Mouse (Mus musculus): Measurements from ENCODE around the gene Irs4. TPM values are rescaled to one million over a fixed set of nuclear protein-coding genes. Genes with fewer than 3 reads are reported as not detected.
A peak's percentile ranks its signal among the peaks of the same experiment; 100 is the strongest.

The Irs4 gene
- 0.87 and 1.6 TPM in 2 replicates for polyA plus RNA-seq (2011; ENCODE audit: insufficient read depth, insufficient read length, low read depth, missing spikeins)

- H3K9me3 ChIP-seq (replicated peaks; ENCODE audit: control insufficient read depth, insufficient read depth, low read length, poor library complexity, severe bottlenecking), result no peaks in the 10 kb centered on the region
- no peak for TF ChIP-seq POLR2A (IDR thresholded peaks at IDR 0.05; ENCODE audit: insufficient read depth, low read length)
- TF ChIP-seq EP300 (IDR thresholded peaks at IDR 0.05; ENCODE audit: insufficient read depth, low read depth, low read length), result no peak
- TF ChIP-seq CTCF (IDR thresholded peaks at IDR 0.05; ENCODE audit: low read depth, low read length), result no peak
- H3K9ac ChIP-seq (ENCODE audit: low read depth, poor library complexity, severe bottlenecking), result no peak within 1 kb of the TSS
- no peak within 1 kb of the TSS for H3K27ac ChIP-seq (ENCODE audit: insufficient read depth, low read length)
- peak within 1 kb of the TSS; percentile 65 for H3K4me3 ChIP-seq (ENCODE audit: low read depth, low read length)
- peaks cover 11% of the 10 kb centered on the region for H3K27me3 ChIP-seq (ENCODE audit: control insufficient read depth, insufficient read depth, low read length, poor library complexity, severe bottlenecking)
- no peaks in the 10 kb centered on the region for H3K4me1 ChIP-seq (ENCODE audit: control insufficient read depth, insufficient read depth, low read length)
- H3K36me3 ChIP-seq (ENCODE audit: control insufficient read depth, insufficient read depth, low read length, poor library complexity, severe bottlenecking), result no peaks in the 10 kb centered on the region
These were observed at the start of gene Irs4 for GRCm38 (mm10) chrX:141724937-141725918. Gene Irs4, minus strand, starts transcription at chrX:141725263.

- Histone ChIP-seq H3K27ac (ENCODE audit: insufficient read depth, low read length) (no peak overlapping the region), H3K27me3 (ENCODE audit: control insufficient read depth, insufficient read depth, low read length, poor library complexity, severe bottlenecking) (no peaks in the 10 kb centered on the region)
These were observed 25.3 kb upstream of the Irs4 start for GRCm38 (mm10) chrX:141750360-141750759.

GRCm38 (mm10) chrX:141729570-141729969 is 4.5 kb upstream of the Irs4 start:
- Histone ChIP-seq H3K4me3 (ENCODE audit: low read depth, low read length) (no peak overlapping the region), H3K4me1 (ENCODE audit: control insufficient read depth, insufficient read depth, low read length) (no peaks in the 10 kb centered on the region), H3K36me3 (ENCODE audit: control insufficient read depth, insufficient read depth, low read length, poor library complexity, severe bottlenecking) (no peaks in the 10 kb centered on the region), H3K27me3 (ENCODE audit: control insufficient read depth, insufficient read depth, low read length, poor library complexity, severe bottlenecking) (no peaks in the 10 kb centered on the region), H3K9ac (ENCODE audit: low read depth, poor library complexity, severe bottlenecking) (no peak overlapping the region), H3K27ac (ENCODE audit: insufficient read depth, low read length) (no peak overlapping the region), H3K9me3 (replicated peaks; ENCODE audit: control insufficient read depth, insufficient read depth, low read length, poor library complexity, severe bottlenecking) (no peaks in the 10 kb centered on the region)
- no peak for TF ChIP-seq CTCF (IDR thresholded peaks at IDR 0.05; ENCODE audit: low read depth, low read length)

More at GRCm38 (mm10) chrX:141750360-141750759, 25.3 kb upstream of the Irs4 start:
- H3K36me3 ChIP-seq (ENCODE audit: control insufficient read depth, insufficient read depth, low read length, poor library complexity, severe bottlenecking), result no peaks in the 10 kb centered on the region
- H3K9me3 ChIP-seq (replicated peaks; ENCODE audit: control insufficient read depth, insufficient read depth, low read length, poor library complexity, severe bottlenecking), result no peaks in the 10 kb centered on the region
- no peak overlapping the region for H3K4me3 ChIP-seq (ENCODE audit: low read depth, low read length)
- H3K4me1 ChIP-seq (ENCODE audit: control insufficient read depth, insufficient read depth, low read length), result no peaks in the 10 kb centered on the region
- no peak for TF ChIP-seq CTCF (IDR thresholded peaks at IDR 0.05; ENCODE audit: low read depth, low read length)
- no peak for TF ChIP-seq POLR2A (IDR thresholded peaks at IDR 0.05; ENCODE audit: insufficient read depth, low read length)
- no peak for TF ChIP-seq EP300 (IDR thresholded peaks at IDR 0.05; ENCODE audit: insufficient read depth, low read depth, low read length)
- H3K9ac ChIP-seq (ENCODE audit: low read depth, poor library complexity, severe bottlenecking), result no peak overlapping the region

GRCm38 (mm10) chrX:141724391-141724891 is 622 bp downstream of the Irs4 start:
- Histone ChIP-seq H3K9me3 (replicated peaks; ENCODE audit: control insufficient read depth, insufficient read depth, low read length, poor library complexity, severe bottlenecking) (no peaks in the 10 kb centered on the region), H3K9ac (ENCODE audit: low read depth, poor library complexity, severe bottlenecking) (no peak overlapping the region), H3K4me1 (ENCODE audit: control insufficient read depth, insufficient read depth, low read length) (no peaks in the 10 kb centered on the region), H3K4me3 (ENCODE audit: low read depth, low read length) (peak overlapping the region; percentile 49), H3K36me3 (ENCODE audit: control insufficient read depth, insufficient read depth, low read length, poor library complexity, severe bottlenecking) (no peaks in the 10 kb centered on the region), H3K27me3 (ENCODE audit: control insufficient read depth, insufficient read depth, low read length, poor library complexity, severe bottlenecking) (peaks cover 11% of the 10 kb centered on the region), H3K27ac (ENCODE audit: insufficient read depth, low read length) (no peak overlapping the region)
- no peak for TF ChIP-seq POLR2A (IDR thresholded peaks at IDR 0.05; ENCODE audit: insufficient read depth, low read length)
- TF ChIP-seq EP300 (IDR thresholded peaks at IDR 0.05; ENCODE audit: insufficient read depth, low read depth, low read length), result no peak

- TF ChIP-seq CTCF (IDR thresholded peaks at IDR 0.05; ENCODE audit: low read depth, low read length) (no peak), EP300 (IDR thresholded peaks at IDR 0.05; ENCODE audit: insufficient read depth, low read depth, low read length) (no peak), POLR2A (IDR thresholded peaks at IDR 0.05; ENCODE audit: insufficient read depth, low read length) (no peak)
These were observed 1.1 kb downstream of the Irs4 start for GRCm38 (mm10) chrX:141723936-141724335.

GRCm38 (mm10) chrX:141721725-141722124 is 3.3 kb downstream of the Irs4 start:
- H3K4me3 ChIP-seq (ENCODE audit: low read depth, low read length), result peak overlapping the region; percentile 16
- H3K27me3 ChIP-seq (ENCODE audit: control insufficient read depth, insufficient read depth, low read length, poor library complexity, severe bottlenecking), result peaks cover 11% of the 10 kb centered on the region
- no peak overlapping the region for H3K27ac ChIP-seq (ENCODE audit: insufficient read depth, low read length)
- no peak overlapping the region for H3K9ac ChIP-seq (ENCODE audit: low read depth, poor library complexity, severe bottlenecking)
- no peaks in the 10 kb centered on the region for H3K4me1 ChIP-seq (ENCODE audit: control insufficient read depth, insufficient read depth, low read length)
- H3K36me3 ChIP-seq (ENCODE audit: control insufficient read depth, insufficient read depth, low read length, poor library complexity, severe bottlenecking), result no peaks in the 10 kb centered on the region
- TF ChIP-seq EP300 (IDR thresholded peaks at IDR 0.05; ENCODE audit: insufficient read depth, low read depth, low read length) (no peak), CTCF (IDR thresholded peaks at IDR 0.05; ENCODE audit: low read depth, low read length) (no peak), POLR2A (IDR thresholded peaks at IDR 0.05; ENCODE audit: insufficient read depth, low read length) (no peak)
- no peaks in the 10 kb centered on the region for H3K9me3 ChIP-seq (replicated peaks; ENCODE audit: control insufficient read depth, insufficient read depth, low read length, poor library complexity, severe bottlenecking)

More at GRCm38 (mm10) chrX:141723936-141724335, 1.1 kb downstream of the Irs4 start:
- no peaks in the 10 kb centered on the region for H3K9me3 ChIP-seq (replicated peaks; ENCODE audit: control insufficient read depth, insufficient read depth, low read length, poor library complexity, severe bottlenecking)
- no peak overlapping the region for H3K9ac ChIP-seq (ENCODE audit: low read depth, poor library complexity, severe bottlenecking)
- peak overlapping the region; percentile 49 for H3K4me3 ChIP-seq (ENCODE audit: low read depth, low read length)
- peaks cover 11% of the 10 kb centered on the region for H3K27me3 ChIP-seq (ENCODE audit: control insufficient read depth, insufficient read depth, low read length, poor library complexity, severe bottlenecking)
- no peak overlapping the region for H3K27ac ChIP-seq (ENCODE audit: insufficient read depth, low read length)
- H3K4me1 ChIP-seq (ENCODE audit: control insufficient read depth, insufficient read depth, low read length), result no peaks in the 10 kb centered on the region
- H3K36me3 ChIP-seq (ENCODE audit: control insufficient read depth, insufficient read depth, low read length, poor library complexity, severe bottlenecking), result no peaks in the 10 kb centered on the region

Other genes with a start within 250 kb of the Irs4 start
- 2.9 and 3.1 TPM in 2 replicates for gene Col4a5, start 249.9 kb downstream of the Irs4 start, polyA plus RNA-seq (2011; ENCODE audit: insufficient read depth, insufficient read length, low read depth, missing spikeins)
- not detected in 2 replicates for gene Gm15294, start 150.0 kb upstream of the Irs4 start, polyA plus RNA-seq (2011; ENCODE audit: insufficient read depth, insufficient read length, low read depth, missing spikeins)